Mouse (Mus musculus) embryonic facial prominence, embryonic 11.5 days (tissue): Measurements from ENCODE around the gene C4bp. TPM values are rescaled to one million over a fixed set of nuclear protein-coding genes. Genes with fewer than 3 reads are reported as not detected.
"Not testable (repeated sequence)": the region's sequence is repeated elsewhere in the genome, so short reads cannot be mapped to it uniquely, and the experiment has no call there.

Experiments used
- ATAC-seq: fragments of 200-750 bp; cut with Nextera tagmentation; replicated peaks from 2 replicates; pipeline ENCODE4 v1.8.0; 2017; ENCODE audit warnings: low read depth; ENCODE audit not compliant: insufficient number of reproducible peaks, low FRiP score, low TSS enrichment
- DNase-seq: peaks from one replicate; pipeline ENCODE4 v3.0.0-alpha.2; 2015; ENCODE audit warnings: low spot score
- H3K27ac ChIP-seq: fragments of 300-500 bp; sonication (generic); replicated peaks from 2 replicates; pipeline ENCODE4 v1.5.1; 2014; ENCODE audit warnings: mild to moderate bottlenecking, low read depth, low read length, control low read depth
- H3K27me3 ChIP-seq: fragments of 300-500 bp; sonication (generic); 2 replicates; pipeline ENCODE4 v1.6.1; 2014; ENCODE audit warnings: mild to moderate bottlenecking, low read length, moderate library complexity, mixed read lengths; ENCODE audit not compliant: control insufficient read depth, insufficient read depth
- H3K36me3 ChIP-seq: fragments of 300-500 bp; sonication (generic); replicated peaks from 2 replicates; pipeline ENCODE4 v1.6.1; 2014; ENCODE audit warnings: low read depth, mild to moderate bottlenecking, low read length, moderate library complexity, mixed read lengths; ENCODE audit not compliant: control insufficient read depth, insufficient read depth
- H3K4me1 ChIP-seq: fragments of 300-500 bp; sonication (generic); 2 replicates; pipeline ENCODE4 v1.6.1; 2014; ENCODE audit warnings: low read length, mixed read lengths; ENCODE audit not compliant: control insufficient read depth, insufficient read depth
- H3K4me2 ChIP-seq: fragments of 300-500 bp; sonication (generic); 2 replicates; pipeline ENCODE4 v1.6.1; 2014; ENCODE audit warnings: low read depth, mild to moderate bottlenecking, control low read depth, low read length, moderate library complexity
- H3K4me3 ChIP-seq: fragments of 300-500 bp; sonication (generic); 2 replicates; pipeline ENCODE4 v1.5.1; 2014; ENCODE audit warnings: low read depth, low read length, control low read depth
- H3K9ac ChIP-seq: fragments of 300-500 bp; sonication (generic); replicated peaks from 2 replicates; pipeline ENCODE4 v1.6.1; 2014; ENCODE audit warnings: mild to moderate bottlenecking, control low read depth, low read length
- H3K9me3 ChIP-seq: fragments of 300-500 bp; sonication (generic); replicated peaks from 2 replicates; pipeline ENCODE4 v1.6.1; 2016; ENCODE audit warnings: mild to moderate bottlenecking, low read length, inconsistent platforms, mixed read lengths; ENCODE audit not compliant: control insufficient read depth
- WGBS: fragments of 180-500 bp; shearing (Covaris S2); extraction: QIAGEN DNeasy Blood & Tissue Kit; methylation state at CpG from one replicate; pipeline ENCODE4 v1.1.7; 2014; 5-methylcytosine and 5-hydroxymethylcytosine counted together
- polyA plus RNA-seq: library from polyadenylated mRNA; unstranded; fragments of >200 nt; fragmentation: Nextera tagmentation; extraction: Ambion mirVana; gene quantifications from 2 replicates; pipeline ENCODE4 v1.2.1, GENCODE M21; 2014

Gene C4bp
- polyA plus RNA-seq, 1 experiment from 2014 or later: not detected

DNA sequence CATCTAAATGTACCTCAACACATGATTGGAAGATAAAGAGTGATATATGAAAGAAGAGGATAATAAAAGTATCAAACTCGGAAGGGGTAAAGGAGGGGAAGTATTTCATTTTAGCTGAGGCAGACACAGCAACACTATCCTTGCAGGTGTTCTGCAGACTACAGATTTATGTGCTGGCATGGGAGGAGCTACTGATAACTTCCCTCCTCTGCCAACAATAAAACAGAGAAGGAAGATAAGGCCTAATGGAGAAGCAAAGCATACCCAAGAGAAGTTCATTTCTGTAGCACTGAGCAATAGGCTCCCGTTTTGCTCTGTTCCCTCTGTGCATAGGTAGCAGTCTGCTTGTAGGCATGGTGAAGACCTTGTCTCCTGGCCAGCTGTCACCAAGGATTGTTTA is 19.6 kb upstream of the C4bp start:
- H3K27ac ChIP-seq: no peak overlapping the region
- no peak for ATAC-seq
- H3K9me3 ChIP-seq: no peaks in the 10 kb centered on the region
- H3K27me3 ChIP-seq: no peaks in the 10 kb centered on the region
- H3K36me3 ChIP-seq: no peaks in the 10 kb centered on the region
- WGBS: 93% methylated on average over 2 of the region's 2 CpGs
- H3K4me1 ChIP-seq: no peaks in the 10 kb centered on the region
- H3K9ac ChIP-seq: no peak overlapping the region
- H3K4me2 ChIP-seq: no peak overlapping the region
- no peak for DNase-seq
- no peak overlapping the region for H3K4me3 ChIP-seq

DNA sequence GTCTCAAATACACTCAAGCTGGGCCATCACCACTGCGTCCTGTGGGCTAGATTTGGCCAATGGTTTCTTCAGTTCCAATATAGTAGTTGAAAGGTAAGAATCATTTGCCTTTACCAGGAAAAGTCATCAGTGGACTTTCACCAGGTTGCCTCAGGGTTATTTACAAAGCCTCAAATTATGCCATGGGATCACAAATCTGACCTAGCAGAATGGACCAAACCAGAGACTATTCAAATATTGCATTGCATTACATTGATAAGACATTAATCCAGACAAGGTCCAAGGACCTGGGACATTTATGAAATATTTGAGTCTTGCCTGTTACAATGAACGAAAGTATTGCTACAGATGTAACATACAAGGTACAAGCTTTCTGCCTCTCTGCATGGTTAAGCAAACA is 17.1 kb upstream of the C4bp start:
- ATAC-seq (no peak), DNase-seq (no peak)
- Histone ChIP-seq H3K27me3 (no peaks in the 10 kb centered on the region), H3K27ac (no peak overlapping the region), H3K4me3 (no peak overlapping the region), H3K4me1 (no peaks in the 10 kb centered on the region), H3K9me3 (no peaks in the 10 kb centered on the region), H3K4me2 (no peak overlapping the region), H3K9ac (no peak overlapping the region), H3K36me3 (no peaks in the 10 kb centered on the region)
- 85% methylated on average over 2 of the region's 2 CpGs for WGBS

DNA sequence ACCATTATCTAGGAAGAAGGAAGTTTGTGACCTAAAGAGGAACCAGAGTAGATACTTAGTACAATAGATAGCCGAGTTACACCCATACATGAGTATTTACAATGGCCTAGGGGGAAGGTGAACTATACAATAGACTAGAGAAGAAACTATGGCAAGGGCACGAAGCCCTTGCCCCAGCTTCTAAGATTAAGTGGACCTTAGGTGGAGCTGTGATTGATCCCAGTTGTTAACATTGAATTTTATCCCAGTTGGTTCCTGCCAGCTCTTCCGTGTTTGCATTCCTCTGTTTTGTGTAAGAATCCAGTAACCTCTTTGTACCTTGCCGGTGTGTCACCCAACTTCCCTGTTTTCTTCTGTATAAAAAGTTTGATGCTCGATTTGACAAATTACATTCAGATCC is 2.1 kb upstream of the C4bp start:
- not testable (repeated sequence) for H3K9me3 ChIP-seq, H3K4me1 ChIP-seq, H3K36me3 ChIP-seq, H3K4me2 ChIP-seq, DNase-seq, H3K9ac ChIP-seq, ATAC-seq, H3K4me3 ChIP-seq, H3K27me3 ChIP-seq, H3K27ac ChIP-seq
- WGBS: 90% methylated on average over 5 of the region's 5 CpGs

DNA sequence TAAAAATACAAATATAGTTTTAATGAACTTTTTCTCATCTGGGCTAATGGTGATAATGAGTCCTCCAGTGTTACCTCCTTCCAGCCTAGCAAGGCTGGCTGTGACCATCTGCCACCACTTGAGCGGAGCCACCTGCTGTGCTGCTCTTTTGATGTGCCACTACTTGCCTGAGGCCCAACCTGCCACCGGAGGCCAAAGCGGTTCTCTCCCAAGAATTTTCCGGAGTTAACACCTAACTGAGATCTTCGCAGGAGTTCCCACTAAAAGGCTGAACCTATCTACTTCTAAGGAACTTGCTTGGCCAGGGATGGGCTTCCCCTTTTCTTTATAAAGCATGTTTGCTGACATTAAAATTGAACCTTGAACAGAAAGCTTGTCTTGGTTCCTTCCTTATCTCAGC is 1.8 kb downstream of the C4bp start:
- not testable (repeated sequence) for ATAC-seq, DNase-seq, H3K9ac ChIP-seq, H3K27me3 ChIP-seq, H3K4me1 ChIP-seq, H3K4me2 ChIP-seq, H3K27ac ChIP-seq, H3K4me3 ChIP-seq, H3K9me3 ChIP-seq, H3K36me3 ChIP-seq
- 38% methylated on average over 5 of the region's 5 CpGs for WGBS

DNA sequence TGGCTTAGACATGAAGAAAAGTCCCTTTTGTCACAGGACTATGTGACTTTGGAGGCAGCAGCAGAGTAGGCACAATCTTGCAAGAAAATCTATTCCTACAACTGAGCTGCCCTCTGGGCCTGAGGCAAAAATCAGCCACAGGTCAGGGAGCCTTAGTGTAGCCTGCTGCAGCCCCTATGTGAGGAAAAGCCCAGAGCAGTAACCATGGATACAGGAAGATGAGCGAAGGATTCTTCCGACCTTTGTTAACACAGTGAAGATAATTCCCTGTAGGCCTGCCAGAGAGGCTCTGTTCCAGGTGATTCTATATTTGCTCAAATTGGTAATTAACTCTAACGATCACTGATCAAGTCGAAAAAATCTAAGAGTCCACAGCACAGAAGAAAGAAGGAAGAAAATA is 17.3 kb downstream of the C4bp start:
- H3K4me1 ChIP-seq: no peaks in the 10 kb centered on the region
- no peaks in the 10 kb centered on the region for H3K9me3 ChIP-seq
- H3K27ac ChIP-seq: no peak overlapping the region
- ATAC-seq (no peak), DNase-seq (no peak)
- no peak overlapping the region for H3K4me3 ChIP-seq
- H3K36me3 ChIP-seq: no peaks in the 10 kb centered on the region
- H3K9ac ChIP-seq: no peak overlapping the region
- no peak overlapping the region for H3K4me2 ChIP-seq
- WGBS: 57% methylated on average over 4 of the region's 4 CpGs
- no peaks in the 10 kb centered on the region for H3K27me3 ChIP-seq

DNA sequence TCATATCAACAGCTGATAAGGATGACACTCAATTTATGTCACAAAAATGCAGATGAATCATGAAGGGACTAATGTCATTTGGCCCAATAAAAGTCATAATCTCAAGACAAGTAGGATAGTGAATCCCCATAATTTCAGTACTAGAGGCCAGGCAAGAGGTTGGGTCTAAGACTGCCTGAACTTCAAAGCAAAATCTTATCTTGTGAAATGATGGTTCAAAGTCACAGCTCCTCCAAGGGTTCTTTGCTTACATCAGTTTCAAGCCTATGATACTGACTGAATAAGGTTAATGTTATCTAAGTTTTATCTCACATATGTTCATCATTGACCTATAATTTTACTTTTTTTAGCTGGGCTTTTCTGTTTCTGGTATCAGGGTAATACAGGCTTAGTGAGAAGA is 20.5 kb downstream of the C4bp start:
- ATAC-seq (no peak), DNase-seq (no peak)
- no peak overlapping the region for H3K27ac ChIP-seq
- no peak overlapping the region for H3K4me2 ChIP-seq
- no peak overlapping the region for H3K4me3 ChIP-seq
- H3K27me3 ChIP-seq: no peaks in the 10 kb centered on the region
- H3K9ac ChIP-seq: no peak overlapping the region
- no peaks in the 10 kb centered on the region for H3K4me1 ChIP-seq
- no peaks in the 10 kb centered on the region for H3K9me3 ChIP-seq
- H3K36me3 ChIP-seq: no peaks in the 10 kb centered on the region

DNA sequence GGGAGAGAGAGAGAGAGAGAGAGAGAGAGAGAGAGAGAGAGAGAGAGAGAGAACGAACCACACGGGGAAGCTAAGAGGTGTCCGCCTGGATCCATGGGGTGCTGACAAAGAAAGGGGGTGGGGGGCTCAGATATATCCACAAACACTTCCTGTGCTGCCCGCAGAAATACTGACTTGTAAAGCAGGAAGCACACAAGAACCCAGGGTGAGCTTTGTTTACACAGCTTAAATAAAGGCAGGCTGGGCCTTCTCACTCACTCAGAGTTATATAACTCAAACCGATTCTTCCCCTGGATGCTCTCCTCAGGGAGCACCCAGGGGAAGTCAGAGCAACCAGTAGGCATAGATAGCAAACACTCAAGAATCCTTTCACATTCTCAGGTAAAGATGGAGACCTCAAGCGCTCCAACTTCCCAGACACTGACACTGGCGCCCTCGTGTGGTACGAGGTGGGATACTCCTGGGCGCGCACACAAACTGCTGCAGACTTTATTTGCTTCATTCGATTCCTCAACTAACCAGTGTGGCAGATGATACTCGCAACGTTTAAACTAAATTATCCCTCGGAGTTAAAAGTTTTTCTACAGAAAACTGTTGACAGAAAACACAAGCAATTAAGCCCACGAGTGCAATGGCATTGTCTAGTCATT is 27.5 kb downstream of the C4bp start:
- Histone ChIP-seq H3K27ac (no peak overlapping the region), H3K9me3 (no peaks in the 10 kb centered on the region), H3K36me3 (no peaks in the 10 kb centered on the region), H3K4me1 (no peaks in the 10 kb centered on the region), H3K4me3 (no peak overlapping the region), H3K4me2 (no peak overlapping the region), H3K27me3 (no peaks in the 10 kb centered on the region), H3K9ac (no peak overlapping the region)
- WGBS: 33% methylated on average over 16 of the region's 16 CpGs
- peak; percentile 79 for DNase-seq
- 0 out of 2 replicates have a peak, but pooled peaks have one; percentile 39 for ATAC-seq

DNA sequence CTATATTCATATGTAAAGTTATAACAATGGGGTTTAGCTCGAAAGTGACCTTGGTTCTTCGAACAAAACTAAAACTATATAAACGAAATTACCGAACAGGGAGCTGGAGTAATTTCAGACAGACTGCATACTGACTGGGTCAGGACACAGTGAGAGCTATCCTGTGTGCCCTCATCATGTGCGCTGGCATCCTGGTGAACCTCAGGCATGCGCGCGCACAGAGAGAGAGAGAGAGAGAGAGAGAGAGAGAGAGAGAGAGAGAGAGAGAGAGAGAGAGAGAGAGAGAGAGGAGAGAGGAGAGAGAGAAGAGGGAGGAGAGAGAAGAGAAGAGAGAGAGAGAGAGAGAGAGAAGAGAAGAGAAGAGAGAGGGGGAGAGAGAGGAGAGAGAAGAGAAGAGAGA is 28.1 kb downstream of the C4bp start:
- no peak for DNase-seq
- Histone ChIP-seq H3K9ac (no peak overlapping the region), H3K4me1 (no peaks in the 10 kb centered on the region), H3K4me3 (no peak overlapping the region), H3K27me3 (no peaks in the 10 kb centered on the region), H3K27ac (no peak overlapping the region), H3K36me3 (no peaks in the 10 kb centered on the region), H3K9me3 (no peaks in the 10 kb centered on the region), H3K4me2 (no peak overlapping the region)
- 92% methylated on average over 8 of the region's 8 CpGs for WGBS
- ATAC-seq: no peak
